Mouse (Mus musculus): ENCODE results near the gene Dph1.

DNA sequence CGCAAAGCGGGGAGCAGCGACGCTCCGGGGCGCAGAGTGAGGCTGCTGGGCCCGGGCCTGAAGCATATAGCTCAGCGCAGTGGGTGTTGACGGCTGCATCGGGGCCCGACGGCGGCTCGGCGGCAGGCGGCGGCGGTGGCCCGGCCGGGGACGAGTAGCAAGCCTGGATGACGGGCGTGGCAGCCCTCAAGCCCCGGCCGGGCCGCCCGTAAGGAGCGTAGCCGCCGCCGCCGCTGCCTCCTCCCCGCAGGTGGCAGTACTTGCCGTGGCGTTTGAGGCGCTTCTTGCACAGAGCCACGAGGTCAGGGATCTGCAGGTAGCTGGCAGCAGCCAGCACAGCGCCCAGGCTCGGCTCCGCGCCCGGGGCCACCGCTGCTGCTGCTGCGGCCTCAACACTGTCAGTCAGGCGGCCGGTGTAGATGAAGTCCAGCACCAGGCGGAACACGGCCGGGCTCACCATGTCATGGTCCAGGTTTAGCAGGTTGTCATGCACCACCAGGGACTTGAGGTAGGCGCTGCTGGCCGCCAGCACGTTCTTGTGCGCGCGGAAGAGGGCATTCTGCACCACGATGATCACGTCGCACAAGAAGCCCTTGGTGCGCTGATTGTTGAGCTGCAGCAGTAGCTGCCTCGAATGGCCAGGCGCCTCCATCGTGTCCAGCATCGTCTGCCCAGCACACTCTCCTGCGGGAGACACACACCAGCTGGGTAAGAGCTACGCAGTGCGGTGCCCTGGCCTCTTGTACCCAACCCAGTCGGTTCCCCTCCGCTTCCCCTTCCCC lies 24.0 kb downstream of the Dph1 start:
- TF ChIP-seq CTCF (IDR thresholded peaks at IDR 0.05; ENCODE audit: borderline replicate concordance, insufficient read depth, low read depth, low read length), result no peak
- no peak for TF ChIP-seq POLR2A (IDR thresholded peaks at IDR 0.05; ENCODE audit: borderline replicate concordance, insufficient read depth, low read length)

All from cerebellum, adult 2 months (tissue).